Mouse (Mus musculus) NIH3T3 (cell line): Measurements from ENCODE around the gene Pank3.
"Not testable (repeated sequence)": the region's sequence is repeated elsewhere in the genome, so short reads cannot be mapped to it uniquely, and the experiment has no call there.

ENCODE experiments used
- DNase-seq: peaks from one replicate; pipeline ENCODE4 v3.0.0-alpha.2; 2012; ENCODE audit warnings: low read depth

Pank3 gene

GRCm38 (mm10) chr11:35776452-35776851 is 7.2 kb downstream of the Pank3 start:
- DNase-seq = no peak

GRCm38 (mm10) chr11:35780336-35780735 is 11.1 kb downstream of the Pank3 start:
- DNase-seq = no peak

- DNase-seq = no peak
These were observed 13.2 kb downstream of the Pank3 start for GRCm38 (mm10) chr11:35782444-35782843.

GRCm38 (mm10) chr11:35783038-35783437 is 13.8 kb downstream of the Pank3 start:
- DNase-seq = no peak

- DNase-seq = no peak
These were observed 14.7 kb downstream of the Pank3 start for GRCm38 (mm10) chr11:35784002-35784401.

GRCm38 (mm10) chr11:35784537-35784936 is 15.3 kb downstream of the Pank3 start:
- no peak for DNase-seq

- DNase-seq = no peak
These were observed 19.2 kb downstream of the Pank3 start for GRCm38 (mm10) chr11:35788443-35788842.

GRCm38 (mm10) chr11:35792800-35793199 is 23.5 kb downstream of the Pank3 start:
- not testable (repeated sequence) for DNase-seq

GRCm38 (mm10) chr11:35797751-35798494 is 28.6 kb downstream of the Pank3 start:
- no peak for DNase-seq

GRCm38 (mm10) chr11:35798495-35798820 is 29.2 kb downstream of the Pank3 start:
- DNase-seq = no peak

GRCm38 (mm10) chr11:35798874-35799273 is 29.6 kb downstream of the Pank3 start, which contains the start of gene Fbll1:
Fbll1 (minus strand) TSS chr11:35798884.
- peak; percentile 71 for DNase-seq

- no peak for DNase-seq
These were observed 32.0 kb downstream of the Pank3 start for GRCm38 (mm10) chr11:35801332-35801731.

GRCm38 (mm10) chr11:35811458-35811857 is 42.2 kb downstream of the Pank3 start:
- DNase-seq = no peak

GRCm38 (mm10) chr11:35816316-35816715 is 47.0 kb downstream of the Pank3 start:
- no peak for DNase-seq

- no peak for DNase-seq
These were observed 58.4 kb downstream of the Pank3 start for GRCm38 (mm10) chr11:35827714-35828113.

- peak; percentile 25 for DNase-seq
These were observed 62.9 kb downstream of the Pank3 start for GRCm38 (mm10) chr11:35832139-35832538.

- no peak for DNase-seq
These were observed 64.0 kb downstream of the Pank3 start for GRCm38 (mm10) chr11:35833270-35833669.

- DNase-seq = peak; percentile 97
These were observed 64.9 kb downstream of the Pank3 start, which contains the start of gene Rars for GRCm38 (mm10) chr11:35834022-35834760. Rars (minus strand) TSS chr11:35834506.

GRCm38 (mm10) chr11:35837156-35838126 is 68.2 kb downstream of the Pank3 start:
- peak; percentile 81 for DNase-seq

GRCm38 (mm10) chr11:35838345-35839338 is 69.4 kb downstream of the Pank3 start:
- peak; percentile 93 for DNase-seq

- peak; percentile 29 for DNase-seq
These were observed 71.0 kb downstream of the Pank3 start for GRCm38 (mm10) chr11:35840282-35840681.
